Mouse (Mus musculus): ENCODE measurements around the gene Arx. TPM values are rescaled to one million over a fixed set of nuclear protein-coding genes. Genes with fewer than 3 reads are reported as not detected.

The Arx gene
- total RNA-seq (2021): 10 to 100 TPM; 16.2 to 17.9 TPM

- DNase-seq (ENCODE audit: extremely low spot score in 1 of 2, low spot score in 1 of 2): peak; percentile 20 to 58
These were observed at the start of gene Arx for GRCm38 (mm10) chrX:93286291-93286893. Gene Arx (plus strand): TSS chrX:93286445.

- DNase-seq (ENCODE audit: extremely low spot score in 1 of 2, low spot score in 1 of 2): no peak
These were observed 34.9 kb upstream of the Arx start for GRCm38 (mm10) chrX:93251329-93251728.

DNA sequence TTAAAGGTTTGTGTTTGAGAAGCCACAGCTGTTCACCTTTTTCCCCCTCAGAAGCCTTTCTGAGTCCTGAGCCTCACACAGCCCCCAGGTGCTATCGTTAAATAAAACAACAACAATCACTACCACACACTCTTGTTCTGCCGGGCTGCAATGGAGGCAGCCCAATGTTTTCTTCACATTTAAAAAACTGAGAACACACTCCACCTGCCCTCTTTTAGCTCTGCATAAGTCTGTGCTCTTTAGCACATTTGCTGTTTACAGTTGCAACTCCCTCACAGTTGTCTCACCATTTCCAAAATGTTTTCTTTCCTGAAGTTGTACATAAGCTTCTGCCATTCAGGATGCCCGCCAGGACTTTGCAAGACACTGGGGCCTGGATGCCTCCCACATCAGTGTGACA lies 10.6 kb upstream of the Arx start:
- DNase-seq (ENCODE audit: extremely low spot score in 1 of 2, low spot score in 1 of 2): no peak

GRCm38 (mm10) chrX:93279940-93280339 lies 6.3 kb upstream of the Arx start:
- DNase-seq (ENCODE audit: extremely low spot score in 1 of 2, low spot score in 1 of 2): no peak

GRCm38 (mm10) chrX:93281028-93281723 lies 5.1 kb upstream of the Arx start:
- peak; percentile 42 to 67 for DNase-seq (ENCODE audit: extremely low spot score in 1 of 2, low spot score in 1 of 2)

DNA sequence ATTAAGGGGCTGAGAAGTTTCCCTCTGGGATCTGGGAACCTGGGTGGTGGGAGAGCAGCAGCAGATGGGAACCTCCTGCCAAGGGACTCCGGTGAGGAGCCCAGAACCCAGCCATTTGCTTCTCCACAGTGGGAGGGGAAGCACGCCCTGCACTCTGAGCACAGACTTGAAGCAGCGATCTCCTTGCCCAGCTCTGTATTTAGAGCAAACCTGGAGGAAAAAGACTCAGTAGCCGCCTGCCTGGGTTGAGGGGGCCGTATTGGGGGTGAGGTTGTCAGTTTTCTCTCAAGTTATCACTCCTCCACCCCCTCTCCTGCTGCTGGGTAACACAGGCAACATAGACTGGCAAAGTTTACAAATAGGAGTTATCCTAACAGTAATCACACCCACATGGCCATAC lies 4.5 kb upstream of the Arx start:
- peak in 1 of 2 experiments; percentile 8 for DNase-seq (ENCODE audit: extremely low spot score in 1 of 2, low spot score in 1 of 2)

DNA sequence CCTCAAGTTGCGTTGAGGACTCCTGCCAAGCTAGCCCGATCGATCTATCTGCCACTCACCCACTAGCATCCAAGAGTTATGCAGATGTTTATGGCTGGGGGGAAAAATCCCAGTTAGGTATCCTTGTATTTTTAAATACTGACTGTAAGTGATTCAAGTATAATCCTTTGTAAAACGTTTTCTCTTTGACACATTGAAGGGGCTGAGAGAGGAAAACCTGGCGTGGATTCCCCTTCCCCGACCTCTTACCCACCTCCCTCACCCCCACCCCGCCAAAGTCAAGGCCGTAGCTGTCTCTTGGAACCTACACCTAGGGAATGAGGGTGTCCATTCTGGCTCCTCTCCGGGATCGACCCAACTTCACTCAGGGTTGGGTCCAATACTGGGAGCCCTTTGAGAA lies 1.2 kb upstream of the Arx start:
- DNase-seq (ENCODE audit: extremely low spot score in 1 of 2, low spot score in 1 of 2): no peak

DNA sequence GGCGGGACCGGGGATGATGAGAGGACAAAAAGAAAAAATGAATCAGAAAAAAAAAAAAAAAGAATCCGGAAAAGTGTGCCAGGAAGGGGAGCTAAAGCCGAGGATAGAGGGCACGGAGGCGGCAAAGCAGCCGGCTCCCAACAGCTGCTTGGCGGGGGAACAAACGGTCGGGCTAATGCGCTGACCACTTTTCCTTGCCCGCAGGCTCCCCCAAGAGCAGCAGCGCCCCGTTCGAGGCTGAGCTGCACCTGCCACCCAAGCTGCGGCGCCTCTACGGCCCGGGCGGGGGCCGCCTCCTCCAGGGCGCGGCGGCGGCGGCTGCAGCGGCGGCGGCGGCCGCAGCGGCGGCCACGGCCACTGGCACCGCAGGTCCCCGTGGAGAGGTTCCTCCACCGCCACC lies 2.1 kb downstream of the Arx start:
- no peak for DNase-seq (ENCODE audit: extremely low spot score in 1 of 2, low spot score in 1 of 2)

DNA sequence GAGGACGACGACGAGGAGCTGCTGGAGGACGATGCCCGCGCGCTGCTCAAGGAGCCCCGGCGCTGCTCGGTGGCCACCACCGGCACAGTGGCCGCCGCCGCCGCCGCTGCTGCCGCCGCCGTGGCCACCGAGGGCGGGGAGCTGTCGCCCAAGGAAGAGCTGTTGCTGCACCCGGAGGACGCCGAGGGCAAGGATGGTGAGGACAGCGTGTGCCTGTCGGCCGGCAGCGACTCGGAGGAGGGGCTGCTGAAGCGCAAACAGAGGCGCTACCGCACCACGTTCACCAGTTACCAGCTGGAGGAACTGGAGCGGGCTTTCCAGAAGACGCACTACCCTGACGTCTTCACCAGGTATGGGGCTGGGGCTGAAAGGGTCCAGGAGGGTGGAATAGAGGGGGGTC lies 2.8 kb downstream of the Arx start:
- peak in 1 of 2 experiments; percentile 6 for DNase-seq (ENCODE audit: extremely low spot score in 1 of 2, low spot score in 1 of 2)

- DNase-seq (ENCODE audit: extremely low spot score in 1 of 2, low spot score in 1 of 2): peak in 1 of 2 experiments; percentile 7
These were observed 3.7 kb downstream of the Arx start for GRCm38 (mm10) chrX:93289851-93290380.

GRCm38 (mm10) chrX:93292031-93292430 lies 5.8 kb downstream of the Arx start:
- no peak for DNase-seq (ENCODE audit: extremely low spot score in 1 of 2, low spot score in 1 of 2)

DNA sequence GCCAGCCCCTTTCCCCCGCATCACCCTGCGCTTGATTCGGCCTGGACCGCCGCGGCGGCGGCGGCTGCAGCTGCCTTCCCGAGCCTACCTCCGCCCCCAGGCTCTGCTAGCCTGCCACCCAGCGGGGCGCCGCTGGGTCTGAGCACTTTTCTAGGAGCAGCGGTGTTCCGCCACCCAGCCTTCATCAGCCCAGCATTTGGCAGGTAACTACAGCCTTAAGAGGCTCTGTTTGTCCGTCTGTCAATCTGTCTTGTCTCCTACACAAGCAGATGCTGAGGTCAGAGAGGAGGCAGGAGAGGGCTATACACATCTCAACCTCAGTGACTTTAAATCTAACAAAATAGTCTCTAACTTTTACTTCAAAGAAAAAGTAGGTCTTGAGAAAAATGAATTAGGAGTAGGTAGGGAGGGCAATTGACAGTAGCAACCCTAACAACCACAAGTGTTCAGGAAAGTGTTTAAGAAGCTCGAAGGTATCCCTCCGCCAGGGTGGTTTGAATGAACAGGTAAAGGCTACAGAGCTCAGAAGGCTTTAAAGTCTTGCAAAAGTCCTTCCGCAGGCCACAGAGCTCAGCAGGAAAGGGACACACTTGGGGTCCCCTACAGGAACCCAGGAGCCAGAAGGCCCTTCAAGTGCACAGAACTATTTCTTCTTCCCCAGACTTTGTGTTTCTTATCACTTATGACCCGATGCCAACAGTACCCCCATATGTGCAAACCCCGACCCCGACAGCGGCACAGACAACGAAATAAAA lies 8.7 kb downstream of the Arx start:
- DNase-seq (ENCODE audit: extremely low spot score in 1 of 2, low spot score in 1 of 2): no peak

DNA sequence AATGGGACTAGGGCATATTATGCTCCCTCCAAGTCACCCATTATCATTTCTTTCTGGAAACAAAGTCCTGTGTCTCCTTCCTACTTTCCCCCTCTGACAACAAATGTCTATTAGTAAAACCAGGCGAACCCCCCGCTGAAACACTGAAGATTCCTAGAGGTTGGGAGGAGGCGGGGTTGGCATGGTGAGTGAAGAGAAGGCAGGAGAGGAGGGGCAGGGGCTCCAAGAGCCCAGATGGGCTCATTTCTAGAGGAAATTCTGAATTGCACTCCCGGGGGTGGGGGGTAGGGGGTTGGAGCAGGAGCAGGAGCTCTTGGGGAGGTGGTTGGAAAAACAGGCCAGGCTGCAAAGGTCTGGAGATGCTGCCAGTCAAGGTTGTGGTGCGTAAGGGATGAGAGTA lies 9.6 kb downstream of the Arx start:
- DNase-seq (ENCODE audit: extremely low spot score in 1 of 2, low spot score in 1 of 2): no peak

DNA sequence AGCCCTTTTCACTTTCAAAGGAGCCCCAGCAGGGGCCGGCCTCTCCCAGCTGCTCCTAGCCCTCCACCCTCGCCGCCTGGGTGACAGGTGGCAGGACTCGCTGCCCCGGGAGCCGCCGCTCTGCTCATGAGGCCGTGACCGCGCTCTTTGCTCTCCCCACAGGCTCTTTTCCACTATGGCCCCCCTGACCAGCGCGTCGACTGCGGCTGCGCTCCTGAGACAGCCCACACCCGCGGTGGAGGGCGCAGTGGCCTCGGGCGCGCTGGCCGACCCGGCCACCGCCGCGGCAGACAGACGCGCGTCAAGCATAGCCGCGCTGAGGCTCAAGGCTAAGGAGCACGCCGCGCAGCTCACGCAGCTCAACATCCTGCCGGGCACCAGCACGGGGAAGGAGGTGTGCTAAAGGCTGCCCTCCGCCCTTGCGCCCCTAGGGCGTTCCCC lies 10.8 kb downstream of the Arx start:
- no peak for DNase-seq (ENCODE audit: extremely low spot score in 1 of 2, low spot score in 1 of 2)

GRCm38 (mm10) chrX:93299046-93299626 lies 12.9 kb downstream of the Arx start:
- DNase-seq (ENCODE audit: extremely low spot score in 1 of 2, low spot score in 1 of 2): peak in 1 of 2 experiments; percentile 14

- DNase-seq (ENCODE audit: extremely low spot score in 1 of 2, low spot score in 1 of 2): no peak
These were observed 13.5 kb downstream of the Arx start for GRCm38 (mm10) chrX:93299771-93300170.

DNA sequence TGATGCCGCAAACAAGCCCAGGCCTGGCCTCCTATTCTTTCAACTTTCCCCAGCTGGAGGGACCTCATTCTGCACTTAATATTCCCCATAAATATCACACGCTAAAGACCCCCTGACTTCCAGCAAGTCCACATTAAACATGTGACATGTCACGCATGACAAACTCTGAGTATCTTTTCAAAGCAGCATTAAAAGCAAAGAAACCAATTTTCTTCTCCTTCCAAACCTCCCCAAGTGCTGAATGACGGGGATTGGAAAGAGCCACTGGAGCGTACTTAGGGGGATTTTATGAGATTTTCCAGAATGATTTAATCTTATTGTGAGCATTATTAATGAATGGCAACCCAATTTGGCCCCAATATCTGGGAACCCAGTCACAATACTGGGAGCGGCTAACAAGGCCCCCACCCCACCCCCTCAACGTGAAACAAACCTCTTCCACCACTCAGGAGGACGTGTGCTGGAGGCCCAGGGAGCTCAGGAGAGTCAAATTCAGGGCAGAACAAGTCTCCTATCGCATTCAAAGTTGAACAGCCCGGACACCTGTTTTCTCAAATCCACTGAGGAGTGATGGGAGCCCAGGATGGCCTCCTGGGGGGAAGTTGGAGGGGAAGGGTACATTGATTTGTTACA lies 14.1 kb downstream of the Arx start:
- no peak for DNase-seq (ENCODE audit: extremely low spot score in 1 of 2, low spot score in 1 of 2)

GRCm38 (mm10) chrX:93301798-93302197 lies 15.6 kb downstream of the Arx start:
- DNase-seq (ENCODE audit: extremely low spot score in 1 of 2, low spot score in 1 of 2): no peak

GRCm38 (mm10) chrX:93305780-93306179 lies 19.5 kb downstream of the Arx start:
- DNase-seq (ENCODE audit: extremely low spot score in 1 of 2, low spot score in 1 of 2): no peak

GRCm38 (mm10) chrX:93317577-93317976 lies 31.3 kb downstream of the Arx start:
- no peak for DNase-seq (ENCODE audit: extremely low spot score in 1 of 2, low spot score in 1 of 2)
